Mouse (Mus musculus): ENCODE measurements at regions not wholly inside any gene's neighbourhood (a gene's known extent, or its start where the extent isn't known, plus 50 kb on each side); places are given as distances from the start of the nearest gene placed in this dataset.

DNA sequence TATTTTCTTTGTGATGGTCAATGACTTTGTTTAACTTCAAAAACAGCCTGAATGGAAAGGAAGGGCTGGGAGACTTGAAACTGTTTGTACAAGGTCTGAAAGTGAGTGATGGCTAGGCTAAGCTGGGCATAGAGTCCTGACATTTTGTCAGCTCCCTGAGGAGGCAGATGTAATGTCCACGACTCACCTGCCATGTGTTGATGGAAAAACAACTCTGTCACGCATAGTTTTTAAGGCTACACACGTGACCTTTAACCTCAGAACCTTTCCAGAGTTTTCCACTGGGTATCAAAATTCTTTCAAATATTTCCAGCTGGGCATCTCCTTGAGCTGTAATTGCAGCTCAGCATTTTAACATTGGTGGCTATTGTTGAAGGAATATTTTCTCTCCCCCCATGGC is 190.2 kb upstream of the Lrig1 start:
- Histone ChIP-seq H3K4me3 (replicated peaks; ENCODE audit: insufficient read depth, low read depth, low read length) (no peak overlapping the region), H3K4me1 (ENCODE audit: control insufficient read depth, insufficient read depth, low read length) (no peaks in the 10 kb centered on the region), H3K27ac (ENCODE audit: insufficient read depth, low read length) (no peak overlapping the region), H3K27me3 (ENCODE audit: control insufficient read depth, insufficient read depth, low read length) (no peaks in the 10 kb centered on the region)
- 60% methylated on average over 3 of the region's 3 CpGs for WGBS
- no peak for DNase-seq
- TF ChIP-seq CTCF (IDR thresholded peaks at IDR 0.05; ENCODE audit: borderline replicate concordance, insufficient read depth, low read depth, low read length): no peak
- TF ChIP-seq POLR2A (IDR thresholded peaks at IDR 0.05; ENCODE audit: borderline replicate concordance, insufficient read depth, low read length): no peak

DNA sequence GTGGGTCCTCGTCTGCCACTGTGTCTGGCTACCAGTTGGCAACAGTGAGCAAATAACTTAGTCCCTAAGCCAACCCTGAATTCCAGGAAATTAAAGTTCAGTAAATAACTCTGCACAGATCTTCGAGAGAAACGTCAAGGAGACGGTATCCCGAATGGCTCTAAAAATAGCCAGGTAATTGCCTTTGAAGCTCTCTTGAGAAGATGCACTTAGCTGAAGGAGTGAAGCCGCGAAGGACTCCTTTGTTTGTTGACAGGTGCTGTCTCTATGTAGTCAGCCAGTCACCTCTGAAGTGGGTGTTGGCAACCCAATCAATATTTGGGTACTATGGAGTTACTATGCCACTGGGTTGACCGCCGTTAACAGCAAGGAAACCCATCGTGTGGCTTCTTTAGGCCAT is 189.3 kb upstream of the Lrig1 start:
- H3K4me3 ChIP-seq (replicated peaks; ENCODE audit: insufficient read depth, low read depth, low read length): no peak overlapping the region
- no peaks in the 10 kb centered on the region for H3K4me1 ChIP-seq (ENCODE audit: control insufficient read depth, insufficient read depth, low read length)
- TF ChIP-seq POLR2A (IDR thresholded peaks at IDR 0.05; ENCODE audit: borderline replicate concordance, insufficient read depth, low read length) (no peak), CTCF (IDR thresholded peaks at IDR 0.05; ENCODE audit: borderline replicate concordance, insufficient read depth, low read depth, low read length) (no peak)
- H3K27me3 ChIP-seq (ENCODE audit: control insufficient read depth, insufficient read depth, low read length): no peaks in the 10 kb centered on the region
- no peak for DNase-seq
- WGBS: 84% methylated on average over 10 of the region's 10 CpGs
- no peak overlapping the region for H3K27ac ChIP-seq (ENCODE audit: insufficient read depth, low read length)

DNA sequence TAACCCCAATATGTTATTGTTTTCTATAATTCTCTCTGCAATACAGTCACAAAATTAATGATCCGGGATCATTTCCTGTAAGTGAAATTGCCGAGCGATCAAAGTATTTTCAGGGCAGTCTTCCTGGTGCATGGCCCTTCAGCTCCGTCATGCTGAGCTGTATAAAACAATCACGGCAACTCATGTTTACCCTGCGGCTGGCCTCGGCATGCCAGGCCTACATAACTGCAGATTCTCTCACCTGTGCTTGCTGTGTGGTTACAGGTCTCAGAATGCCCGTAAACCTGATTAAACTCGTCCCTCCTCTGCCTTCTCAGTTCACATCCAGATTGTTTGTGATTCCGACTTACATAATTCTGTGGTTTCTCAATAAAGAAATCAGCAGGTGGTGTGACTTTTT is 181.2 kb upstream of the Lrig1 start:
- TF ChIP-seq CTCF (IDR thresholded peaks at IDR 0.05; ENCODE audit: borderline replicate concordance, insufficient read depth, low read depth, low read length) (no peak), POLR2A (IDR thresholded peaks at IDR 0.05; ENCODE audit: borderline replicate concordance, insufficient read depth, low read length) (no peak)
- DNase-seq: no peak
- Histone ChIP-seq H3K4me1 (ENCODE audit: control insufficient read depth, insufficient read depth, low read length) (no peaks in the 10 kb centered on the region), H3K27ac (ENCODE audit: insufficient read depth, low read length) (no peak overlapping the region), H3K4me3 (replicated peaks; ENCODE audit: insufficient read depth, low read depth, low read length) (no peak overlapping the region), H3K27me3 (ENCODE audit: control insufficient read depth, insufficient read depth, low read length) (no peaks in the 10 kb centered on the region)
- 85% methylated on average over 10 of the region's 10 CpGs for WGBS

- H3K4me3 ChIP-seq (replicated peaks; ENCODE audit: insufficient read depth, low read depth, low read length): no peak overlapping the region
- TF ChIP-seq CTCF (IDR thresholded peaks at IDR 0.05; ENCODE audit: borderline replicate concordance, insufficient read depth, low read depth, low read length) (no peak), POLR2A (IDR thresholded peaks at IDR 0.05; ENCODE audit: borderline replicate concordance, insufficient read depth, low read length) (no peak)
- no peaks in the 10 kb centered on the region for H3K27me3 ChIP-seq (ENCODE audit: control insufficient read depth, insufficient read depth, low read length)
- 79% methylated on average over 5 of the region's 5 CpGs for WGBS
- H3K4me1 ChIP-seq (ENCODE audit: control insufficient read depth, insufficient read depth, low read length): no peaks in the 10 kb centered on the region
- H3K27ac ChIP-seq (ENCODE audit: insufficient read depth, low read length): no peak overlapping the region
- DNase-seq: no peak
These were observed 175.9 kb upstream of the Lrig1 start for GRCm38 (mm10) chr6:94875841-94876240.

GRCm38 (mm10) chr6:94875065-94875464 is 175.1 kb upstream of the Lrig1 start:
- Histone ChIP-seq H3K4me3 (replicated peaks; ENCODE audit: insufficient read depth, low read depth, low read length) (no peak overlapping the region), H3K27ac (ENCODE audit: insufficient read depth, low read length) (no peak overlapping the region), H3K27me3 (ENCODE audit: control insufficient read depth, insufficient read depth, low read length) (no peaks in the 10 kb centered on the region), H3K4me1 (ENCODE audit: control insufficient read depth, insufficient read depth, low read length) (no peaks in the 10 kb centered on the region)
- WGBS: 96% methylated on average over 4 of the region's 4 CpGs
- TF ChIP-seq POLR2A (IDR thresholded peaks at IDR 0.05; ENCODE audit: borderline replicate concordance, insufficient read depth, low read length) (no peak), CTCF (IDR thresholded peaks at IDR 0.05; ENCODE audit: borderline replicate concordance, insufficient read depth, low read depth, low read length) (no peak)
- DNase-seq: no peak

DNA sequence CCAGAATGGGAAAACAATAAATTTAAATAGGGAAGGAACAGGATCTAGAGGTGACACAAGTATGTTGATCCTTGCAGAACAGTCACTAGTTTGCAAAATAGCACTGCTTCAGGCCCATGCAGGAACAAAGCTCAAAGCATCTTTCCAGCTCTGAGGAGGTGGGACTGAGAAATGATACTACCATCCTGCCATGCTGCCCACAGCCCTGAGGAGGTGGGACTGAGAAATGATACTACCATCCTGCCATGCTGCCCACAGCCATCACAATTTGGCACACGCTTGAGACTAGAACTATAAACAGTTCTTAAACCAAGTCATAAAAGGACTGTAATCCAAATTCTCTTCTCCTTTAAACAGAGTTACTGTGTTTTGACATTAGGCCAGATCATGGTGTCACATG is 174.5 kb upstream of the Lrig1 start:
- no peak for DNase-seq
- Histone ChIP-seq H3K27me3 (ENCODE audit: control insufficient read depth, insufficient read depth, low read length) (no peaks in the 10 kb centered on the region), H3K4me1 (ENCODE audit: control insufficient read depth, insufficient read depth, low read length) (no peaks in the 10 kb centered on the region), H3K27ac (ENCODE audit: insufficient read depth, low read length) (no peak overlapping the region), H3K4me3 (replicated peaks; ENCODE audit: insufficient read depth, low read depth, low read length) (no peak overlapping the region)
- 90% methylated on average over 1 of the region's 1 CpGs for WGBS
- TF ChIP-seq CTCF (IDR thresholded peaks at IDR 0.05; ENCODE audit: borderline replicate concordance, insufficient read depth, low read depth, low read length) (no peak), POLR2A (IDR thresholded peaks at IDR 0.05; ENCODE audit: borderline replicate concordance, insufficient read depth, low read length) (no peak)

GRCm38 (mm10) chr6:94867952-94868351 is 168.0 kb upstream of the Lrig1 start:
- TF ChIP-seq POLR2A (IDR thresholded peaks at IDR 0.05; ENCODE audit: borderline replicate concordance, insufficient read depth, low read length): no peak
- no peak for TF ChIP-seq CTCF (IDR thresholded peaks at IDR 0.05; ENCODE audit: borderline replicate concordance, insufficient read depth, low read depth, low read length)
- H3K27me3 ChIP-seq (ENCODE audit: control insufficient read depth, insufficient read depth, low read length): no peaks in the 10 kb centered on the region
- no peak overlapping the region for H3K4me3 ChIP-seq (replicated peaks; ENCODE audit: insufficient read depth, low read depth, low read length)
- no peaks in the 10 kb centered on the region for H3K4me1 ChIP-seq (ENCODE audit: control insufficient read depth, insufficient read depth, low read length)
- H3K27ac ChIP-seq (ENCODE audit: insufficient read depth, low read length): no peak overlapping the region
- no peak for DNase-seq
- 52% methylated on average over 3 of the region's 3 CpGs for WGBS

DNA sequence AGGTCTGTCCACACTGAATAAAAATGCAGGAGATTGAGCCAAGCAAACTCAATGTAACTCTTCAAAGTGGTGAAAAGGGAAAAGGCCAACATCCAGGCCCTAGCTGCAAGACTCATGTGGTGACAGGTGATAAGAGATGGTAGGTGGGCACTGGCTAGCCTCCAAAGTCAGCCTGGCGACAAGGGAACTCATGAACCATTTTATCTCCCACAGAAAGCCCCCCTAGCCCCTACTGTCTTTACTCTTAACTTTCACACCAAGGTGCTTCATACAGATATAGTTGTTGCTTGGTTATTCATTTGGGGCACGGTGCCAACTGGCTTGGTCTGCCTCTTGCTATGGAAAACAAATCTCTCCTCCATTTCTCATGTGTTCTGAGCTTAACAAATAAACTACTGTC is 165.5 kb upstream of the Lrig1 start:
- no peak for TF ChIP-seq CTCF (IDR thresholded peaks at IDR 0.05; ENCODE audit: borderline replicate concordance, insufficient read depth, low read depth, low read length)
- TF ChIP-seq POLR2A (IDR thresholded peaks at IDR 0.05; ENCODE audit: borderline replicate concordance, insufficient read depth, low read length): no peak

More for the DNA sequence above, 165.5 kb upstream of the Lrig1 start:
- Histone ChIP-seq H3K27ac (ENCODE audit: insufficient read depth, low read length) (no peak overlapping the region), H3K4me3 (replicated peaks; ENCODE audit: insufficient read depth, low read depth, low read length) (no peak overlapping the region), H3K4me1 (ENCODE audit: control insufficient read depth, insufficient read depth, low read length) (no peaks in the 10 kb centered on the region), H3K27me3 (ENCODE audit: control insufficient read depth, insufficient read depth, low read length) (no peaks in the 10 kb centered on the region)
- no peak for DNase-seq
- 81% methylated on average over 2 of the region's 2 CpGs for WGBS

Measured in cerebellum, adult 2 months (tissue).